Mouse (Mus musculus) MEL (cell line): Measurements from ENCODE around the gene Ascc3. TPM values are rescaled to one million over a fixed set of nuclear protein-coding genes. Genes with fewer than 3 reads are reported as not detected.

Experiments used
- DNase-seq: peaks from one replicate; pipeline ENCODE4 v3.0.0; 2011; ENCODE audit warnings: low read depth, low spot score
- H3K27ac ChIP-seq: 2 replicates; pipeline ENCODE4 v1.5.1; 2012; ENCODE audit warnings: low read depth, mild to moderate bottlenecking, control low read depth, low read length, moderate library complexity; ENCODE audit not compliant: control insufficient read depth
- H3K27me3 ChIP-seq, 2 experiments: fragments of 150-350 bp in 1 of 2; sonication (generic) in 1 of 2; 2 replicates each; pipeline ENCODE4 v1.6.1; 2012; ENCODE audit warnings: low read length in 2 of 2, mild to moderate bottlenecking in 2 of 2, improper control_type of control experiment in 1 of 2, moderate library complexity in 1 of 2; ENCODE audit not compliant: insufficient read depth in 2 of 2, control insufficient read depth in 1 of 2
- H3K36me3 ChIP-seq, 2 experiments: 2 replicates each; pipeline ENCODE4 v1.6.1; 2012 to 2014; ENCODE audit warnings: low read length in 2 of 2, improper control_type of control experiment in 1 of 2, inconsistent platforms in 1 of 2, mild to moderate bottlenecking in 1 of 2; ENCODE audit not compliant: insufficient read depth in 2 of 2, control insufficient read depth in 1 of 2
- H3K4me1 ChIP-seq, 2 experiments: fragments of 150-350 bp in 1 of 2; sonication (generic) in 1 of 2; 2 replicates each; pipeline ENCODE4 v1.6.1; 2012; ENCODE audit warnings: low read length in 2 of 2, improper control_type of control experiment in 1 of 2, mild to moderate bottlenecking in 1 of 2; ENCODE audit not compliant: insufficient read depth in 2 of 2, control insufficient read depth in 1 of 2
- H3K4me3 ChIP-seq, 2 experiments: fragments of 150-350 bp in 1 of 2; sonication (generic) in 1 of 2; 2 replicates each; pipeline ENCODE4 v1.5.1; 2012; ENCODE audit warnings: low read depth in 2 of 2, low read length in 2 of 2, mild to moderate bottlenecking in 2 of 2, moderate library complexity in 2 of 2, control low read depth in 1 of 2, improper control_type of control experiment in 1 of 2; ENCODE audit not compliant: control insufficient read depth in 1 of 2, insufficient read depth in 1 of 2
- H3K79me2 ChIP-seq: 2 replicates; pipeline ENCODE4 v1.6.1; 2012; ENCODE audit warnings: mild to moderate bottlenecking, low read length, moderate library complexity; ENCODE audit not compliant: control insufficient read depth, poor library complexity, insufficient read depth
- H3K9ac ChIP-seq: 2 replicates; pipeline ENCODE4 v1.6.1; 2012; ENCODE audit warnings: low read depth, mild to moderate bottlenecking, control low read depth, low read length, moderate library complexity; ENCODE audit not compliant: control insufficient read depth, poor library complexity, severe bottlenecking
- H3K9me3 ChIP-seq: fragments of 150-350 bp; sonication (generic); replicated peaks from 2 replicates; pipeline ENCODE4 v1.6.1; 2012; ENCODE audit warnings: mild to moderate bottlenecking, low read length, improper control_type of control experiment, moderate library complexity; ENCODE audit not compliant: insufficient read depth
- CHD1 ChIP-seq: IDR thresholded peaks from 2 replicates; pipeline ENCODE4 v1.6.1; 2012; ENCODE audit warnings: low read depth, mild to moderate bottlenecking, inconsistent platforms, low read length, improper control_type of control experiment
- E2F4 ChIP-seq: IDR thresholded peaks from 2 replicates; pipeline ENCODE4 v1.6.1; 2011; ENCODE audit warnings: low read depth, low read length, improper control_type of control experiment, borderline replicate concordance
- ELF1 ChIP-seq: IDR thresholded peaks from 2 replicates; pipeline ENCODE4 v1.6.1; 2014; ENCODE audit warnings: low read depth, mild to moderate bottlenecking, inconsistent platforms, low read length, improper control_type of control experiment, moderate library complexity
- ETS1 ChIP-seq: IDR thresholded peaks from 2 replicates; pipeline ENCODE4 v1.6.1; 2012; ENCODE audit warnings: low read depth, mild to moderate bottlenecking, inconsistent platforms, low read length, improper control_type of control experiment, moderate library complexity
- GABPA ChIP-seq: IDR thresholded peaks from 2 replicates; pipeline ENCODE4 v1.6.1; 2012; ENCODE audit warnings: low read depth, mild to moderate bottlenecking, inconsistent platforms, low read length, improper control_type of control experiment, moderate library complexity
- GATA1 ChIP-seq: IDR thresholded peaks from 2 replicates; pipeline ENCODE4 v1.6.1; 2011; ENCODE audit warnings: low read depth, low read length, improper control_type of control experiment
- HCFC1 ChIP-seq: IDR thresholded peaks from 2 replicates; pipeline ENCODE4 v1.6.1; 2012; ENCODE audit warnings: low read depth, mild to moderate bottlenecking, inconsistent platforms, low read length, improper control_type of control experiment, moderate library complexity
- JUND ChIP-seq: IDR thresholded peaks from 2 replicates; pipeline ENCODE4 v1.6.1; 2011; ENCODE audit warnings: low read depth, mild to moderate bottlenecking, improper control_type of control experiment, low read length
- KAT2A ChIP-seq: conservative IDR thresholded peaks from 2 replicates; pipeline ENCODE4 v1.6.1; 2012; ENCODE audit warnings: low read depth, low read length, improper control_type of control experiment, inconsistent platforms
- MAX ChIP-seq: IDR thresholded peaks from 2 replicates; pipeline ENCODE4 v1.6.1; 2011; ENCODE audit warnings: low read length, improper control_type of control experiment
- MAZ ChIP-seq: IDR thresholded peaks from 2 replicates; pipeline ENCODE4 v1.6.1; 2012; ENCODE audit warnings: low read depth, mild to moderate bottlenecking, inconsistent platforms, low read length, improper control_type of control experiment
- MXI1 ChIP-seq: IDR thresholded peaks from 2 replicates; pipeline ENCODE4 v1.6.1; 2011; ENCODE audit warnings: mild to moderate bottlenecking, low read depth, low read length, improper control_type of control experiment
- MYB ChIP-seq: IDR thresholded peaks from 2 replicates; pipeline ENCODE4 v1.6.1; 2011; ENCODE audit warnings: mild to moderate bottlenecking, low read depth, low read length, improper control_type of control experiment
- MYC ChIP-seq: IDR thresholded peaks from 2 replicates; pipeline ENCODE4 v1.6.1; 2011; ENCODE audit warnings: low read depth, mild to moderate bottlenecking, low read length, improper control_type of control experiment, moderate library complexity
- NELFE ChIP-seq: IDR thresholded peaks from 2 replicates; pipeline ENCODE4 v1.6.1; 2011; ENCODE audit warnings: low read depth, low read length, improper control_type of control experiment
- POLR2A ChIP-seq, 2 experiments: IDR thresholded peaks; 2 replicates each; pipeline ENCODE4 v1.6.1; 2011 to 2012; ENCODE audit warnings: low read length in 2 of 2, mild to moderate bottlenecking in 2 of 2, control low read depth in 1 of 2, improper control_type of control experiment in 1 of 2, low read depth in 1 of 2, moderate library complexity in 1 of 2; ENCODE audit not compliant: control insufficient read depth in 1 of 2, insufficient read depth in 1 of 2, poor library complexity in 1 of 2
- POLR2AphosphoS2 ChIP-seq: IDR thresholded peaks from 2 replicates; pipeline ENCODE4 v1.6.1; 2011; ENCODE audit warnings: low read length, improper control_type of control experiment
- POLR2AphosphoS5 ChIP-seq: IDR thresholded peaks from 2 replicates; pipeline ENCODE4 v1.6.1; 2012; ENCODE audit warnings: low read depth, borderline replicate concordance, mild to moderate bottlenecking, inconsistent platforms, low read length, moderate library complexity, mixed read lengths
- SIN3A ChIP-seq: IDR thresholded peaks from 2 replicates; pipeline ENCODE4 v1.6.1; 2012; ENCODE audit warnings: low read length, improper control_type of control experiment, inconsistent platforms
- TAL1 ChIP-seq: IDR thresholded peaks from 2 replicates; pipeline ENCODE4 v1.6.1; 2012; ENCODE audit warnings: mild to moderate bottlenecking, inconsistent platforms, low read length, moderate library complexity, mixed read lengths
- TBP ChIP-seq: IDR thresholded peaks from 2 replicates; pipeline ENCODE4 v1.8.0; 2011; ENCODE audit warnings: low read depth, low read length, improper control_type of control experiment
- TCF12 ChIP-seq: IDR thresholded peaks from 2 replicates; pipeline ENCODE4 v1.6.1; 2014; ENCODE audit warnings: low read depth, mild to moderate bottlenecking, inconsistent platforms, low read length, improper control_type of control experiment, moderate library complexity
- USF2 ChIP-seq, 2 experiments: IDR thresholded peaks; 2 replicates each; pipeline ENCODE4 v1.6.1; 2011 to 2012; ENCODE audit warnings: improper control_type of control experiment in 2 of 2, low read length in 2 of 2, borderline replicate concordance in 1 of 2, inconsistent platforms in 1 of 2, low read depth in 1 of 2, mild to moderate bottlenecking in 1 of 2; ENCODE audit not compliant: insufficient read depth in 1 of 2
- ZNF384 ChIP-seq: IDR thresholded peaks from 2 replicates; pipeline ENCODE4 v1.6.1; 2012; ENCODE audit warnings: low read depth, mild to moderate bottlenecking, inconsistent platforms, low read length, improper control_type of control experiment
- polyA plus RNA-seq, 2 experiments: library from polyadenylated mRNA; stranded (reverse) in 1 of 2; unstranded in 1 of 2; fragments of >175 nt in 1 of 2; fragments of >200 nt in 1 of 2; gene quantifications; 2 replicates each; pipeline versions ENCODE4 v1.2.1 to v1.2.4; 2012; ENCODE audit warnings: low replicate concordance in 2 of 2, low read depth in 1 of 2; ENCODE audit not compliant: insufficient read length in 2 of 2, insufficient read depth in 1 of 2, missing spikeins in 1 of 2
- total RNA-seq: library from RNA; depleted of rRNA; stranded (reverse); fragments of 300-350 nt; gene quantifications from 2 replicates; pipeline ENCODE4 v1.2.3, GENCODE M21; 2012; rRNA removed

The Ascc3 gene
- total RNA-seq (24.3 and 31.4 TPM in 2 replicates), polyA plus RNA-seq (100 to 1,000 TPM in 1 of 2 experiments, 10 to 100 TPM in 1; 22.6 to 131 TPM)

- peak; percentile 92 for DNase-seq
- H3K27me3 ChIP-seq, result no peaks in the 10 kb centered on the region
- H3K9me3 ChIP-seq, result no peaks in the 10 kb centered on the region
- H3K4me3 ChIP-seq, result peak within 1 kb of the TSS; percentile 93 to 94
- H3K79me2 ChIP-seq, result peaks cover 19% of the 10 kb centered on the region
- H3K9ac ChIP-seq, result peak within 1 kb of the TSS; percentile 93
- peaks cover 0 to 25% of the 10 kb centered on the region in 2 experiments; a peak in 2 of 4 replicates for H3K36me3 ChIP-seq
- H3K4me1 ChIP-seq, result peaks cover 0 to 22% of the 10 kb centered on the region in 2 experiments; a peak in 2 of 4 replicates
- H3K27ac ChIP-seq, result peak within 1 kb of the TSS; percentile 82
- TF ChIP-seq E2F4 (no peak), MXI1 (peak; percentile 86; the same call in 1 of the 2 replicates), POLR2AphosphoS5 (no peak), MAX (0 out of 2 replicates have a peak, but pooled peaks have one; percentile 40), KAT2A (no peak; the same call in 1 of the 2 replicates), TBP (peak; percentile 77), MYB (no peak), POLR2A (IDR thresholded peaks at IDR 0.05; ENCODE audit: control insufficient read depth in 1 of 2, insufficient read depth in 1 of 2, low read depth in 1 of 2, low read length in 2 of 2, poor library complexity in 1 of 2) (peak in 1 of 2 experiments; percentile 89; a peak in 2 of 4 replicates), POLR2AphosphoS2 (peak; percentile 83; the same call in 1 of the 2 replicates), CHD1 (0 out of 2 replicates have a peak, but pooled peaks have one; percentile 32), ETS1 (no peak), USF2 (IDR thresholded peaks at IDR 0.05; ENCODE audit: borderline replicate concordance in 1 of 2, insufficient read depth in 1 of 2, low read depth in 1 of 2, low read length in 2 of 2) (no peak), TCF12 (peak; percentile 29; the same call in 1 of the 2 replicates), HCFC1 (peak; percentile 79), ELF1 (peak; percentile 76), MAZ (peak; percentile 57; the same call in 1 of the 2 replicates), JUND (no peak), MYC (no peak; the same call in none of the 2 replicates), NELFE (peak; percentile 78), GATA1 (no peak), TAL1 (no peak), GABPA (0 out of 2 replicates have a peak, but pooled peaks have one; percentile 24), SIN3A (peak; percentile 72), ZNF384 (no peak)
Observed at GRCm38 (mm10) chr10:50592355-50593293, at the start of gene Ascc3. Gene Ascc3 (plus strand): TSS chr10:50592669.
